ENCODE assay signal across 8 mouse cellular contexts in the genomic region with DNA sequence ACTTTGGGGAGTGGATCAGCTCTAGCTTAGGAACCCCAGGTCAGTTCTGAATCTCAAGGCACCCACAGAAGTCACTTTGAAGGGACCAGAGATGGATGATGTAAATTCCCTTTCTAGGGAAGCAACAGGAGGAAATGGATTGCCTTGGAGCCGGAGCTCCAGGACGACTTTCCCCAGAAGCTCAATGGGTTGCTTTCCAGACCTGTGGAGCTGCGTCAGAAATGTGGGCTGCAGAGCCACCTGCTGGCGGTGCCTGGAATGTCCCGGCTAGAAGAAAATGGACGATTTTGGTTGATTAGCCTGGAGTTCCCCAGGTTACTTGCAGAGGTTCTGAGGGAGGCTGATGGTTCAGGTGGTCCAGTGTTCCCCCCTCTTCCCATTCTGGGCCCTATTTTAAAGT. TPM values are rescaled to one million over a fixed set of nuclear protein-coding genes. Genes with fewer than 3 reads are reported as not detected.
A peak's percentile ranks its signal among the peaks of the same experiment; 100 is the strongest.
DNase-seq lines count a peak whose midpoint lies in the region; ATAC-seq and TF ChIP-seq lines count a peak whose summit lies in the region.
"Had no signal": no experiment of that assay in that cellular context is flagged by ENCODE, and none has a peak within 500 bp of the region (broad histone marks: within the 10 kb centered on the region; RNA-seq: fewer than 3 reads in every experiment).

No protein-coding gene starts in this region.

- no peak for TF ChIP-seq EP300 in MEL (IDR thresholded peaks at IDR 0.05; ENCODE audit: low read depth in 1 of 2, low read length in 2 of 2)

- H3K9ac ChIP-seq in MEL (ENCODE audit: control insufficient read depth, low read depth, low read length, poor library complexity, severe bottlenecking): no peak overlapping the region
- H3K9ac ChIP-seq: limb, embryonic 12.5 days had no signal

- TF ChIP-seq RAD21 in MEL (IDR thresholded peaks at IDR 0.05; ENCODE audit: low read depth, low read length): peak; percentile 70

- no peak overlapping the region for H3K4me3 ChIP-seq in MEL (ENCODE audit: control insufficient read depth in 1 of 2, insufficient read depth in 1 of 2, low read depth in 2 of 2, low read length in 2 of 2)
- no peak overlapping the region for H3K4me3 ChIP-seq in bone marrow macrophage, adult 2 months (ENCODE audit: insufficient read depth, low read length)
- H3K4me3 ChIP-seq in hindbrain, embryonic 10.5 days: no peak overlapping the region
- no peak overlapping the region for H3K4me3 ChIP-seq in layer of hippocampus, adult 2 months
- H3K4me3 ChIP-seq: limb, embryonic 12.5 days had no signal

- 8% methylated on average over 6 of the region's 6 CpGs for WGBS in hindbrain, embryonic 10.5 days

- peaks cover 0 to 11% of the 10 kb centered on the region in 2 experiments; a peak in 3 of 4 replicates for H3K27me3 ChIP-seq in MEL (ENCODE audit: control insufficient read depth in 1 of 2, insufficient read depth in 2 of 2, low read length in 2 of 2)
- no peaks in the 10 kb centered on the region for H3K27me3 ChIP-seq in hindbrain, embryonic 10.5 days (ENCODE audit: insufficient read depth, poor library complexity, severe bottlenecking)
- H3K27me3 ChIP-seq: limb, embryonic 12.5 days had no signal

- ATAC-seq in erythroblast, adult 5-6 weeks (replicated peaks; ENCODE audit: low FRiP score, poor library complexity, severe bottlenecking): peak; percentile 82

- no peaks in the 10 kb centered on the region for H3K36me3 ChIP-seq in MEL (ENCODE audit: control insufficient read depth in 1 of 2, insufficient read depth in 2 of 2, low read length in 2 of 2)
- H3K36me3 ChIP-seq in hindbrain, embryonic 10.5 days: peaks cover 17% of the 10 kb centered on the region

- TF ChIP-seq CTCF in MEL (IDR thresholded peaks at IDR 0.05 in 2 of 3, conservative IDR thresholded peaks at IDR 0.05 in 1 of 3; ENCODE audit: control insufficient read depth in 1 of 3, insufficient read depth in 1 of 3, low read depth in 2 of 3, low read length in 3 of 3, poor library complexity in 1 of 3, severe bottlenecking in 1 of 3): peak; percentile 82 to 88 (median 83)
- TF ChIP-seq CTCF in bone marrow macrophage, adult 2 months (IDR thresholded peaks at IDR 0.05; ENCODE audit: low read depth, low read length): peak; percentile 65
- TF ChIP-seq CTCF in layer of hippocampus, adult 2 months (conservative IDR thresholded peaks at IDR 0.05): peak; percentile 92

- no peak overlapping the region for H3K27ac ChIP-seq in MEL (ENCODE audit: control insufficient read depth, low read depth, low read length)
- H3K27ac ChIP-seq in bone marrow macrophage, adult 2 months (ENCODE audit: insufficient read depth, low read depth, low read length): no peak overlapping the region
- H3K27ac ChIP-seq in hindbrain, embryonic 10.5 days: no peak overlapping the region
- no peak overlapping the region for H3K27ac ChIP-seq in layer of hippocampus, adult 2 months
- H3K27ac ChIP-seq: limb, embryonic 12.5 days had no signal

- peak; percentile 69 for DNase-seq in MEL (ENCODE audit: low read depth, low spot score)
- peak; percentile 82 for DNase-seq in hindbrain, embryonic 10.5 days (ENCODE audit: low spot score)
- peak; percentile 49 to 77 for DNase-seq in layer of hippocampus, adult 2 months (ENCODE audit: low spot score in 2 of 2)
- peak; percentile 72 for DNase-seq in lung, postnatal 14 days
- peak; percentile 57 for DNase-seq in right cerebral cortex, postnatal 25 days

- no peak for TF ChIP-seq POLR2A in MEL (IDR thresholded peaks at IDR 0.05; ENCODE audit: control insufficient read depth in 1 of 2, insufficient read depth in 1 of 2, low read depth in 1 of 2, low read length in 2 of 2, poor library complexity in 1 of 2)
- no peak for TF ChIP-seq POLR2A in bone marrow macrophage, adult 2 months (IDR thresholded peaks at IDR 0.05; ENCODE audit: borderline replicate concordance, low read depth, low read length)

- H3K4me1 ChIP-seq in MEL (ENCODE audit: control insufficient read depth in 1 of 2, insufficient read depth in 2 of 2, low read length in 2 of 2): no peaks in the 10 kb centered on the region
- no peaks in the 10 kb centered on the region for H3K4me1 ChIP-seq in bone marrow macrophage, adult 2 months (ENCODE audit: control insufficient read depth, insufficient read depth, low read length)
- H3K4me1 ChIP-seq in hindbrain, embryonic 10.5 days (replicated peaks): peaks cover 14% of the 10 kb centered on the region
- H3K4me1 ChIP-seq: limb, embryonic 12.5 days had no signal

- no peaks in the 10 kb centered on the region for H3K9me3 ChIP-seq in MEL (replicated peaks; ENCODE audit: insufficient read depth, low read length)
- H3K9me3 ChIP-seq in hindbrain, embryonic 10.5 days: no peaks in the 10 kb centered on the region
- H3K9me3 ChIP-seq: limb, embryonic 12.5 days had no signal

- H3K79me2 ChIP-seq in MEL (ENCODE audit: control insufficient read depth, insufficient read depth, low read length, poor library complexity): no peaks in the 10 kb centered on the region

TF ChIP-seq in MEL, 35 proteins besides CTCF, POLR2A, EP300 and RAD21:
- peak; percentile 63 for TF ChIP-seq SMC3 (IDR thresholded peaks at IDR 0.05; ENCODE audit: low read depth, low read length)
- TF ChIP-seq E2F4 (IDR thresholded peaks at IDR 0.05; ENCODE audit: borderline replicate concordance, low read depth, low read length): no peak
- TF ChIP-seq ZC3H11A (IDR thresholded peaks at IDR 0.05; ENCODE audit: low read depth, low read length): peak; percentile 44

RNA-seq across cellular contexts. Expression of a gene that starts 27.6 kb away (rescaled TPM):
- not detected in 2 replicates for total RNA-seq in MEL (2012; rRNA removed)
- under 1 TPM in 1 of 2 experiments, not detected in 1; 0.06 TPM for polyA plus RNA-seq in MEL (2012; ENCODE audit: insufficient read depth in 1 of 2, insufficient read length in 2 of 2, low read depth in 1 of 2, low replicate concordance in 2 of 2, missing spikeins in 1 of 2)
- 1.2 and 1.9 TPM in 2 replicates for polyA plus RNA-seq in bone marrow macrophage, adult 2 months (2012; ENCODE audit: insufficient read depth, insufficient read length, missing spikeins)
- total RNA-seq in erythroblast, adult 5-6 weeks (2015; ENCODE audit: low replicate concordance): not detected in 2 replicates
- total RNA-seq in erythroblast, adult 5-6 weeks (2017; ENCODE audit: low replicate concordance): 0.42 TPM in 1 of 2 replicates, not detected in the other
- 41.0 and 88.9 TPM in 2 replicates for polyA plus RNA-seq in hindbrain, embryonic 10.5 days (2016; fragmentation: Nextera tagmentation; extraction: Ambion mirVana)
- 100 to 1,000 TPM; 566 to 626 TPM for total RNA-seq in layer of hippocampus, adult 2 months (2021)

RNA-seq across cellular contexts. Expression of a gene that starts 41.6 kb away (rescaled TPM):
- total RNA-seq in MEL (2012; rRNA removed): not detected in 2 replicates
- not detected for polyA plus RNA-seq in MEL (2012; ENCODE audit: insufficient read depth in 1 of 2, insufficient read length in 2 of 2, low read depth in 1 of 2, low replicate concordance in 2 of 2, missing spikeins in 1 of 2)
- 0.24 TPM in 1 of 2 replicates, not detected in the other for polyA plus RNA-seq in bone marrow macrophage, adult 2 months (2012; ENCODE audit: insufficient read depth, insufficient read length, missing spikeins)
- 28.4 and 32.3 TPM in 2 replicates for total RNA-seq in erythroblast, adult 5-6 weeks (2015; ENCODE audit: low replicate concordance)
- 10.5 and 23.2 TPM in 2 replicates for total RNA-seq in erythroblast, adult 5-6 weeks (2017; ENCODE audit: low replicate concordance)
- 2.2 and 3.4 TPM in 2 replicates for polyA plus RNA-seq in hindbrain, embryonic 10.5 days (2016; fragmentation: Nextera tagmentation; extraction: Ambion mirVana)
- total RNA-seq in layer of hippocampus, adult 2 months (2021): 1 to 10 TPM; 1.4 to 1.8 TPM

Comparison
In these comparisons a context has a peak if more than half of its experiments do, and no peak if none do; other contexts are left out.
1. RNA of a gene that starts 27.6 kb away (total RNA-seq): 566 to 626 TPM in layer of hippocampus, adult 2 months; not detected in MEL and 0.42 TPM in erythroblast, adult 5-6 weeks; every median in the first group is over 100 times any median in the second.
2. RNA of a gene that starts 41.6 kb away (total RNA-seq): 10.5 to 32.3 TPM in erythroblast, adult 5-6 weeks; 1.4 to 1.8 TPM in layer of hippocampus, adult 2 months and not detected in MEL; every median in the first group is over 4 times any median in the second.
3. Peak in every context shown above with its lines, with median percentiles within 50 percentile points of each other: DNase-seq and CTCF ChIP-seq.